Mouse (Mus musculus) erythroblast, embryonic 14.5 days (primary cell): ENCODE measurements around the gene Csnk2a2. TPM values are rescaled to one million over a fixed set of nuclear protein-coding genes. Genes with fewer than 3 reads are reported as not detected.

Experiments used
- H3K27me3 ChIP-seq: 2 replicates; pipeline ENCODE4 v1.6.1; 2012; ENCODE audit warnings: inconsistent platforms; ENCODE audit not compliant: control insufficient read depth
- H3K36me3 ChIP-seq: 2 replicates; pipeline ENCODE4 v1.6.1; 2012; ENCODE audit warnings: mild to moderate bottlenecking, inconsistent platforms; ENCODE audit not compliant: control insufficient read depth
- H3K4me1 ChIP-seq: 2 replicates; pipeline ENCODE4 v1.6.1; 2012; ENCODE audit warnings: inconsistent platforms; ENCODE audit not compliant: control insufficient read depth
- H3K4me3 ChIP-seq: replicated peaks from 2 replicates; pipeline ENCODE3; 2012; ENCODE audit warnings: moderate library complexity, mild to moderate bottlenecking, inconsistent platforms
- H3K9me3 ChIP-seq: 2 replicates; pipeline ENCODE4 v1.6.1; 2012; ENCODE audit warnings: low read length, inconsistent platforms, mixed read lengths; ENCODE audit not compliant: control insufficient read depth
- GATA1 ChIP-seq: IDR thresholded peaks from 2 replicates; pipeline ENCODE4 v1.6.1; 2012; ENCODE audit warnings: low read length, inconsistent platforms, mixed read lengths
- TAL1 ChIP-seq: IDR thresholded peaks from 3 replicates; pipeline ENCODE4 v1.6.1; 2012; ENCODE audit warnings: low read length, inconsistent platforms, mixed read lengths
- polyA plus RNA-seq: library from polyadenylated mRNA; stranded (reverse); fragments of >175 nt; gene quantifications from 2 replicates; pipeline ENCODE4 v1.2.3, GENCODE M21; 2012

The Csnk2a2 gene
- polyA plus RNA-seq, 1 experiment, result 0.80 TPM

- no peaks in the 10 kb centered on the region for H3K4me1 ChIP-seq
- TF ChIP-seq GATA1, result no peak
- no peak for TF ChIP-seq TAL1
- no peaks in the 10 kb centered on the region for H3K9me3 ChIP-seq
- H3K27me3 ChIP-seq, result no peaks in the 10 kb centered on the region
- H3K36me3 ChIP-seq, result no peaks in the 10 kb centered on the region; the same call in 1 of the 2 replicates
- no peak overlapping the region for H3K4me3 ChIP-seq
Measured at GRCm38 (mm10) chr8:95409518-95409917, 80.3 kb downstream of the Csnk2a2 start.

GRCm38 (mm10) chr8:95401091-95401490, 88.7 kb downstream of the Csnk2a2 start:
- Histone ChIP-seq H3K9me3 (no peaks in the 10 kb centered on the region), H3K4me1 (no peaks in the 10 kb centered on the region), H3K36me3 (no peaks in the 10 kb centered on the region), H3K4me3 (no peak overlapping the region), H3K27me3 (no peaks in the 10 kb centered on the region; the same call in 1 of the 2 replicates)
- TF ChIP-seq GATA1 (no peak), TAL1 (no peak)

DNA sequence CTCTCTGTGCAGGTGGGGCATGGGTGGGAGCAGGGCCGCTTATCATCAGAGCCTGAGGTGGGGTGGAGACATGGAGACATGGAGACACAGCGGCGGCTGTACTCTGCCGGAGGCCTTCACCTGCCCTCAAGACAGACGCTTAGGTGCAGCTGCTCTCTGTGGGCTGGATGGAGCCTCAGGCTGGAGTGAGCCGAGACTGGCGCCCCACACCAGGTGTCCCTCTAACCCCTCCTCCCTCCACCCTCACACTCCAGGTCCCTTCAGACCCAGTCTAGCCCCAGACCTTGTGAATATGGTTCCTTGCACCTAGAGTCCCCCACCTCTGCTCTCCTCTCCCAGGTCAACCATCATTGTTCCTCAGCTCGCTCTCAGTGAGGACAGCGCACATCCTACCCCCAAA, 90.7 kb downstream of the Csnk2a2 start:
- Histone ChIP-seq H3K9me3 (no peaks in the 10 kb centered on the region), H3K27me3 (no peaks in the 10 kb centered on the region; the same call in 1 of the 2 replicates), H3K4me3 (no peak overlapping the region), H3K4me1 (no peaks in the 10 kb centered on the region), H3K36me3 (no peaks in the 10 kb centered on the region)
- no peak for TF ChIP-seq TAL1
- TF ChIP-seq GATA1, result no peak

DNA sequence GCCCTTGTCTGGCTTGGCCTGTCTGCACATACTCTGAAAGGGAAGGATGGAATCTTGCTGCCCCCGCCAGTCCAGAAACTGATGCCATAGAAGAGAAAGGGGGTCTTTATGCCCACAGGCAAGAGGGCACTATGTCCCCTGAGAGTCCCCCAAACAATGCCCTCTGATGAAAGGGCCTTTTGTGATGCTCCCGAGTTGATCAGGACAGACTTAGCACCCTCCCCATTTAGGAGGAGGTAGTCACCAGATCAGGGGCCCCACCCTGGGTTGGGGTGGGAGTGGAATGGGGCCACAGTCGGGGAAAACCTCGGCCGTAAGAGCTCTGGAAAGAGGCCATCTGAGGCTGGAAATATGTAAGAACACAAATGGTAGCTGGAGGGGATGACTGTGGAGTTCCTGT, 92.6 kb downstream of the Csnk2a2 start:
- Histone ChIP-seq H3K4me1 (no peaks in the 10 kb centered on the region), H3K27me3 (no peaks in the 10 kb centered on the region; the same call in 1 of the 2 replicates)
- TF ChIP-seq TAL1, result no peak

GRCm38 (mm10) chr8:95396752-95397151, 93.1 kb downstream of the Csnk2a2 start:
- Histone ChIP-seq H3K27me3 (no peaks in the 10 kb centered on the region; the same call in 1 of the 2 replicates), H3K36me3 (no peaks in the 10 kb centered on the region), H3K9me3 (no peaks in the 10 kb centered on the region), H3K4me1 (no peaks in the 10 kb centered on the region), H3K4me3 (no peak overlapping the region)
- TF ChIP-seq GATA1 (no peak), TAL1 (no peak)

More for the DNA sequence above, 92.6 kb downstream of the Csnk2a2 start:
- Histone ChIP-seq H3K4me3 (no peak overlapping the region), H3K9me3 (no peaks in the 10 kb centered on the region), H3K36me3 (no peaks in the 10 kb centered on the region)

Other genes with a start within 250 kb of the Csnk2a2 start
- not detected in 2 replicates for gene Cngb1, start 183.5 kb downstream of the Csnk2a2 start, polyA plus RNA-seq
- not detected in 2 replicates for gene Tepp, start 179.5 kb downstream of the Csnk2a2 start, polyA plus RNA-seq
- 0.08 and 0.09 TPM in 2 replicates for gene Zfp319, start 158.1 kb downstream of the Csnk2a2 start, polyA plus RNA-seq
- gene Usb1, start 157.8 kb downstream of the Csnk2a2 start, polyA plus RNA-seq, result 0.40 and 0.78 TPM in 2 replicates
- gene Mmp15, start 137.8 kb downstream of the Csnk2a2 start, polyA plus RNA-seq, result 0.01 and 0.02 TPM in 2 replicates
- gene Cfap20, start 55.2 kb downstream of the Csnk2a2 start, polyA plus RNA-seq, result 1.1 and 1.5 TPM in 2 replicates
- not detected in 2 replicates for gene Ccdc113, start 44.0 kb upstream of the Csnk2a2 start, polyA plus RNA-seq
- gene Prss54, start 86.3 kb upstream of the Csnk2a2 start, polyA plus RNA-seq, result 0.04 TPM in 1 of 2 replicates, not detected in the other
- 0.51 and 0.52 TPM in 2 replicates for gene Gins3, start 143.4 kb upstream of the Csnk2a2 start, polyA plus RNA-seq
- gene Ndrg4, start 186.9 kb upstream of the Csnk2a2 start, polyA plus RNA-seq, result 0.03 and 0.11 TPM in 2 replicates
- 0.68 and 1.1 TPM in 2 replicates for gene Setd6, start 225.8 kb upstream of the Csnk2a2 start, polyA plus RNA-seq